ENCODE assay signal across 8 mouse cellular contexts in genomic region chr19:60341485-60341884, GRCm38 (mm10).
DNase-seq lines count a peak whose midpoint lies in the region; ATAC-seq and TF ChIP-seq lines count a peak whose summit lies in the region.

No protein-coding gene starts in this region.

- ATAC-seq in kidney, embryonic 16.5 days (ENCODE audit: low FRiP score, low TSS enrichment), result no peak
- no peak for ATAC-seq in heart, postnatal 0 days (ENCODE audit: insufficient read depth, low read depth)
- ATAC-seq in monocyte, adult 5-6 weeks (replicated peaks; ENCODE audit: insufficient number of reproducible peaks, low FRiP score, low TSS enrichment, poor library complexity, severe bottlenecking), result 0 out of 2 replicates have a peak, but pooled peaks have one; percentile 50

- no peaks in the 10 kb centered on the region for H3K27me3 ChIP-seq in kidney, embryonic 16.5 days (ENCODE audit: insufficient read depth, low read length)
- no peaks in the 10 kb centered on the region for H3K27me3 ChIP-seq in heart, postnatal 0 days (ENCODE audit: control insufficient read depth, insufficient read depth, low read length)

- H3K36me3 ChIP-seq in kidney, embryonic 16.5 days (ENCODE audit: insufficient read depth, low read length), result no peaks in the 10 kb centered on the region
- no peaks in the 10 kb centered on the region for H3K36me3 ChIP-seq in heart, postnatal 0 days (replicated peaks; ENCODE audit: control insufficient read depth, insufficient read depth, low read length)

- TF ChIP-seq EP300 in heart, postnatal 0 days (IDR thresholded peaks at IDR 0.05; ENCODE audit: low read depth), result no peak

- H3K27ac ChIP-seq in kidney, embryonic 16.5 days (ENCODE audit: low read length), result no peak overlapping the region
- no peak overlapping the region for H3K27ac ChIP-seq in heart, postnatal 0 days (ENCODE audit: low read depth)

- no peak overlapping the region for H3K9ac ChIP-seq in kidney, embryonic 16.5 days (replicated peaks; ENCODE audit: low read length)
- no peak overlapping the region for H3K9ac ChIP-seq in heart, postnatal 0 days (replicated peaks; ENCODE audit: low read depth, low read length)

- no peaks in the 10 kb centered on the region for H3K9me3 ChIP-seq in kidney, embryonic 16.5 days (ENCODE audit: low read length)
- no peaks in the 10 kb centered on the region for H3K9me3 ChIP-seq in heart, postnatal 0 days (replicated peaks; ENCODE audit: control insufficient read depth, low read length)

- H3K4me1 ChIP-seq in kidney, embryonic 16.5 days (ENCODE audit: insufficient read depth, low read length), result no peaks in the 10 kb centered on the region
- H3K4me1 ChIP-seq in heart, postnatal 0 days (ENCODE audit: control insufficient read depth, insufficient read depth), result no peaks in the 10 kb centered on the region

- H3K4me2 ChIP-seq in kidney, embryonic 16.5 days (replicated peaks; ENCODE audit: low read depth, low read length), result no peak overlapping the region
- H3K4me2 ChIP-seq in heart, postnatal 0 days (ENCODE audit: low read depth, low read length), result no peak overlapping the region

- TF ChIP-seq CTCF in heart, postnatal 0 days (IDR thresholded peaks at IDR 0.05; ENCODE audit: low read depth), result peak; percentile 78

- no peak overlapping the region for H3K4me3 ChIP-seq in kidney, embryonic 16.5 days (ENCODE audit: low read length)
- H3K4me3 ChIP-seq in heart, postnatal 0 days (ENCODE audit: low read depth, low read length), result no peak overlapping the region

- 13% methylated on average over 3 of the region's 3 CpGs for WGBS in kidney, embryonic 16.5 days
- 10% methylated on average over 3 of the region's 3 CpGs for WGBS in heart, postnatal 0 days

- peak; percentile 41 for DNase-seq in kidney, adult 18-20 months
- DNase-seq in NIH3T3 (ENCODE audit: low read depth), result peak; percentile 86
- DNase-seq in cerebellum, postnatal 25 days, result peak; percentile 18 to 55
- DNase-seq in heart, postnatal 0 days (ENCODE audit: low spot score), result peak; percentile 53
- peak; percentile 15 for DNase-seq in left cerebral cortex, adult 11 months (ENCODE audit: low spot score)
- DNase-seq in testis, postnatal 14 days (ENCODE audit: low spot score), result peak; percentile 58

Comparison
In these comparisons a context has a peak if more than half of its experiments do, and no peak if none do; other contexts are left out.
1. DNase-seq: peak in every context shown above with its lines; median percentile 86 in NIH3T3; 58 in testis, postnatal 14 days; 53 in heart, postnatal 0 days; 41 in kidney, adult 18-20 months; 36 in cerebellum, postnatal 25 days; 15 in left cerebral cortex, adult 11 months.